Mouse (Mus musculus) liver, postnatal 0 days (tissue): ENCODE results near the gene Vps18.

Experiments
- CTCF ChIP-seq: sonication (generic); IDR thresholded peaks from 2 replicates; pipeline ENCODE4 v1.5.1; 2016; ENCODE audit warnings: antibody characterized with exemption, low read depth
- EP300 ChIP-seq: IDR thresholded peaks from 2 replicates; pipeline ENCODE4 v1.6.1; 2016; ENCODE audit warnings: antibody characterized with exemption, low read depth, mild to moderate bottlenecking

DNA sequence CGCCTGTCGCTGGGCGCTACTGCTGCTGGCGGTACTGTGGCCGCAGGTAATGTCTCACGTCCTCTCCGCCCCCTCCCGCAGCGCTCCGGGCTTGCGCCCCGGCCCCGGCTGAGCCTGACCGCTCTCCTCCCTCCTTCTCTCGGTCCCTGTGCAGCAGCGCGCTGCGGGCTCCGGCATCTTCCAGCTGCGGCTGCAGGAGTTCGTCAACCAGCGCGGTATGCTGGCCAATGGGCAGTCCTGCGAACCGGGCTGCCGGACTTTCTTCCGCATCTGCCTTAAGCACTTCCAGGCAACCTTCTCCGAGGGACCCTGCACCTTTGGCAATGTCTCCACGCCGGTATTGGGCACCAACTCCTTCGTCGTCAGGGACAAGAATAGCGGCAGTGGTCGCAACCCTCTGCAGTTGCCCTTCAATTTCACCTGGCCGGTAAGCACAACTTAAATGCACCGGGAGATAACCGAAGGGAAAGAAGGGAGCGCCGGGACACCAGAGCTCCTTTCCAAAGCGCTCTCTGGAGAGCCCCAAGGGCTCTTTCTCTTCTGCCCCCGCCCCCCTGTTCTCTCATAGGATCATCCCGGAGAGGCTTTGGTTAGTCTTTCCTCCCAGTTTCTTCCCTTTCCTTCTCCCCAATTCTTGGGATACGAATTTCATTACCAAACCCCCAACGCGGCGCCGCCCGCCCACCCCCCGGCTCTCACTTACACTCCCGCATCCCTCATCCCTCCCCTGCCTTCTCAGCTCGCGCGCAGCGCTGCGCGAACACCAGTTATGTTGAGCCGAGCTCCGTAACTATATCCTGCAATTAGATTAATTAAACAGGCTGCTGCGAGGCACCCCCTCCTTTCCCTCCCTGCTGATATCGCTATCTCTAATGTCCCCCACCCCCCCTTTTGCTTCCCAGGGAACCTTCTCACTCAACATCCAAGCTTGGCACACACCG, 37.9 kb downstream of the Vps18 start:
- no peak for TF ChIP-seq EP300
- TF ChIP-seq CTCF: no peak
